Mouse (Mus musculus): ENCODE measurements around the gene Nfatc2.

DNA sequence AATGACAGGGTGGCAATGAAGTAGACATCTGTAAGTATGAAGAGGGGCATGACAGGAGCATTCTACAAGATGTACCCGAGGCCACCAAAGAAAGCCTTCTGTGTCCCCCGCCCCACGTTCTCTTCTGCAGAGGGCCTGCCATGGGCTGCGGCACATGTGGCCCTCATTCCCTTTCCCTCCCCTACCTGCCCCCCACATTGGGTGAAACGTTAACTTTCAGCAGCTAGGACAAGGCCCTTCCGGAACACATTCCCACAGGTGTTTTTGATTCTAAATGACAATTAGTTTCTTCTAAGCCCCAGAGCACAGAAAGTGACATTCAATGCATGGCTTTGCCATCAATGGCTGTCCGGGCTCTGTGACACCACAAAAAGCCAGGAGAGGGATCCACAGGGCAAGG is 33.4 kb upstream of the Nfatc2 start:
- TF ChIP-seq CTCF (conservative IDR thresholded peaks at IDR 0.05; ENCODE audit: low read length): no peak
- no peak for TF ChIP-seq POU5F1 (IDR thresholded peaks at IDR 0.05; ENCODE audit: borderline replicate concordance, low read length)
- TF ChIP-seq NANOG (IDR thresholded peaks at IDR 0.05; ENCODE audit: borderline replicate concordance, low read length): no peak
